Mouse (Mus musculus) testis, adult 2 months (tissue): ENCODE measurements around the gene Skp1a. TPM values are rescaled to one million over a fixed set of nuclear protein-coding genes. Genes with fewer than 3 reads are reported as not detected.

Experiments
- H3K27ac ChIP-seq: fragments of 200-500 bp; 2 replicates; pipeline ENCODE4 v1.5.1; 2012; ENCODE audit warnings: low read depth, low read length; ENCODE audit not compliant: control insufficient read depth, insufficient read depth
- H3K27me3 ChIP-seq: fragments of 200-500 bp; 2 replicates; pipeline ENCODE4 v1.6.1; 2012; ENCODE audit warnings: mild to moderate bottlenecking, low read length, moderate library complexity; ENCODE audit not compliant: control insufficient read depth, insufficient read depth
- H3K36me3 ChIP-seq: fragments of 200-500 bp; 2 replicates; pipeline ENCODE4 v1.6.1; 2012; ENCODE audit warnings: mild to moderate bottlenecking, low read length; ENCODE audit not compliant: control insufficient read depth, insufficient read depth
- H3K4me1 ChIP-seq: fragments of 200-500 bp; 2 replicates; pipeline ENCODE4 v1.6.1; 2012; ENCODE audit warnings: low read length; ENCODE audit not compliant: control insufficient read depth, insufficient read depth
- H3K4me3 ChIP-seq: fragments of 200-500 bp; 2 replicates; pipeline ENCODE4 v1.5.1; 2012; ENCODE audit warnings: low read depth, mild to moderate bottlenecking, low read length, moderate library complexity, mixed read lengths; ENCODE audit not compliant: control insufficient read depth
- CTCF ChIP-seq: fragments of 200-500 bp; IDR thresholded peaks from 2 replicates; pipeline ENCODE4 v1.5.1; 2012; ENCODE audit warnings: low read depth, mild to moderate bottlenecking, inconsistent platforms, low read length, moderate library complexity; ENCODE audit not compliant: control insufficient read depth, insufficient read depth, insufficient replicate concordance
- POLR2A ChIP-seq: fragments of 200-500 bp; IDR thresholded peaks from 2 replicates; pipeline ENCODE4 v1.6.1; 2012; ENCODE audit warnings: low read depth, mild to moderate bottlenecking, inconsistent platforms, low read length, moderate library complexity; ENCODE audit not compliant: control insufficient read depth
- polyA plus RNA-seq: library from polyadenylated mRNA; depleted of rRNA; stranded (reverse); fragments of >200 nt; gene quantifications from 2 replicates; pipeline ENCODE4 v1.2.3, GENCODE M21; 2012

Skp1a gene
- polyA plus RNA-seq, 1 experiment: 95.9 TPM

DNA sequence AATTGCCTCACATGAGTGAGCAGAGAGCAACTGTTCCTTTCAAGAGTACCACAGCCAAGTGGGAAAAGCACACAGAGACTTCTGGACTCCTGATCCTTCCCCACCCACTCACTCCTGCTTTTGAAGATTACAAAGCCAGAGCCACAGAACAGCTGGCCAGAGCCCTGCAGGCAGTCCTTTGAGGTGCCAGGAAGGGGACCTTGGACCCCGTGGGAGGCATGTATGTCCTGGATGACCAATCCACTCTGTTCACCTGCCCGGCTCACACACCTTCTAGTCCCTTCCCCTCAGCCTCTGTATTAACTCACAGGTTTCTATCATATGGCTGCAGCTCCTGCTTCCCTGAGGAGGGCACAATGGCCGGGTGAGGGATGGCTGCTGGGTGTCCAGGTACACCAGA is 25.6 kb downstream of the Skp1a start:
- Histone ChIP-seq H3K36me3 (no peaks in the 10 kb centered on the region; the same call in 1 of the 2 replicates), H3K27ac (no peak overlapping the region), H3K4me1 (peaks cover 6% of the 10 kb centered on the region), H3K4me3 (no peak overlapping the region), H3K27me3 (no peaks in the 10 kb centered on the region)
- no peak for TF ChIP-seq POLR2A
- no peak for TF ChIP-seq CTCF

GRCm38 (mm10) chr11:52258711-52259110 is 26.9 kb downstream of the Skp1a start:
- H3K36me3 ChIP-seq: no peaks in the 10 kb centered on the region; the same call in 1 of the 2 replicates
- no peaks in the 10 kb centered on the region for H3K27me3 ChIP-seq
- H3K4me3 ChIP-seq: no peak overlapping the region

GRCm38 (mm10) chr11:52260878-52261277 is 29.1 kb downstream of the Skp1a start:
- Histone ChIP-seq H3K27me3 (no peaks in the 10 kb centered on the region), H3K36me3 (no peaks in the 10 kb centered on the region; the same call in 1 of the 2 replicates)
- TF ChIP-seq CTCF: no peak
- no peak for TF ChIP-seq POLR2A

More at GRCm38 (mm10) chr11:52258711-52259110, 26.9 kb downstream of the Skp1a start:
- no peak for TF ChIP-seq CTCF
- no peak for TF ChIP-seq POLR2A
- Histone ChIP-seq H3K27ac (no peak overlapping the region), H3K4me1 (peaks cover 1% of the 10 kb centered on the region; the same call in 1 of the 2 replicates)

DNA sequence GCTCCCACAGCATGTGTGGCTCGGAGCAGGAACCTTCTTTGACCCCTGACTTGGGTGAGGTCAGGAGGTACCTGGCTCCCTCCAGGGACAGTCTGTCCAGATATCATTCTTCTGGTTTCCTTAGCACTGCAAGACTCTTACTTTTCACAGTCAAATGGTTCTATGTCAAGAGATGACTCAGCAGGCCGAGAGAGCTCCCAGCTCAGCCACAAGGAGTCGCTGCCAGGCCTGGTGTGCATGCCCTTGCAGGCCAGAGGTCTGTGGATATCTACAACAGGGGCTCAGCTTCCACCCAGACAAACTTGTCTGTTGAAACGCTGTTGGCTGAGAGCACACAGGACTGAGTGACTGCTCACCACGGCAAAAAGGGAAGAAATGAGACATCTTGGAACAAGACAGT is 30.1 kb downstream of the Skp1a start:
- no peak overlapping the region for H3K27ac ChIP-seq
- no peaks in the 10 kb centered on the region for H3K27me3 ChIP-seq
- no peaks in the 10 kb centered on the region; the same call in 1 of the 2 replicates for H3K36me3 ChIP-seq
- H3K4me3 ChIP-seq: no peak overlapping the region
- peak; percentile 56; the same call in 1 of the 2 replicates for TF ChIP-seq CTCF
- TF ChIP-seq POLR2A: no peak
- H3K4me1 ChIP-seq: no peaks in the 10 kb centered on the region

More at GRCm38 (mm10) chr11:52260878-52261277, 29.1 kb downstream of the Skp1a start:
- Histone ChIP-seq H3K4me3 (no peak overlapping the region), H3K4me1 (no peaks in the 10 kb centered on the region), H3K27ac (no peak overlapping the region)

- no peaks in the 10 kb centered on the region for H3K4me1 ChIP-seq
- H3K4me3 ChIP-seq: no peak overlapping the region
- no peaks in the 10 kb centered on the region; the same call in 1 of the 2 replicates for H3K36me3 ChIP-seq
- TF ChIP-seq POLR2A: no peak
- TF ChIP-seq CTCF: no peak
- no peak overlapping the region for H3K27ac ChIP-seq
- H3K27me3 ChIP-seq: no peaks in the 10 kb centered on the region
Measured at GRCm38 (mm10) chr11:52262338-52262737, 30.5 kb downstream of the Skp1a start.

DNA sequence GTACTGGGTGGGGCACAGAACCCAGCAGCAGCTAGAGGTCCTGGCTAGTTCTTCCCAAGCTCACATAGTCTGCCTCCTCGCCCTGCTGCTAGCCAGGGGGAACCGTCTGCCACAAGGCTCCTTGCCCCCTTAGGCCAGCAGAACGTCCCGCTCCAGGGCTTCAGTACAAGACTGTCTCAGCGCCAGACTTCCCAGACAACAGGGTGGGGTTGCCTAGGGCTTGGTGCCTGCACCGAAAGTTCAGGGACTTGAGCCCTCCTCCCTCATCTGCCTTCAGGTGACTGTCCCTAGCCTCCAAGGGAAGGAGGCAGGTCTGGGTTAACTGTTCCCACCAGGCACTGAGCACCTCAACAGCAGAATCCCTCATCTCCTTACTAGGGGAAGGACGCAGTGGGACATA is 33.1 kb downstream of the Skp1a start:
- no peaks in the 10 kb centered on the region for H3K27me3 ChIP-seq

DNA sequence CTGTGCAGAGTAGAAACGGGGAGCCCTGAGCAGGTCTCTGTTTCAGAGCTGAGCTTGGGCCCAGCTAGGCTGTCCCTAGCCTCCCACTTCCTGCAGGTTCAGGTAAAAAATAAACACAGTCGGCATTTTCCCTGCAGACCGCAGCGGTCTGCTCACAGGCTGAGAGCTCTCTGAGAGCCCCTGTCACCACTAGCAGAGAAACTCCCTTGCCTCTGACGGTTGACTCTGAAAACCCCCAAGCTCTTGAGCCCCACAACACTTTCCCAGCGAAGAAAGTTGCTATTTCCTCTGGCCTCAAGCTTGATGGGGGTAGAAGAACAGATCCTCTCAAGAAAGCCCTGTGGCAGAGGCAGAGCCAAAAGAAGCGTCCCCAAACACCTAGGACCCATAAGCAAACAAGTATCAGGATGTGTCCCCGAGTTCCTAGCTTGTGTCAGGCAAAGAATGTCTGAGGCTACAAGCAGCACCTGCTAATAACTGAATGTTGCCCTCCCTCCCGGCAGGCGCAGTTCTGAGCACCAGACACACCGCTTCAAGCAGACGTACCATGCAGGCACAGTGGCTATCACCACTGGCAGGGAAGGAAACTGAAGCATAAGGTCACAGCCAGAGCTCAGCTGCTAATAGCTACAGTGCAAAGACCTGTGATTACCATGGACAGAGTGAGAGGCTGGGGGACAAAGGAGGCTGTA is 34.0 kb downstream of the Skp1a start:
- no peak for TF ChIP-seq POLR2A
- TF ChIP-seq CTCF: no peak
- Histone ChIP-seq H3K4me3 (no peak overlapping the region), H3K4me1 (peaks cover 6% of the 10 kb centered on the region), H3K27me3 (no peaks in the 10 kb centered on the region), H3K36me3 (no peaks in the 10 kb centered on the region), H3K27ac (no peak overlapping the region)

More for the DNA sequence above, 33.1 kb downstream of the Skp1a start:
- Histone ChIP-seq H3K4me3 (no peak overlapping the region), H3K27ac (no peak overlapping the region), H3K4me1 (peaks cover 6% of the 10 kb centered on the region), H3K36me3 (no peaks in the 10 kb centered on the region; the same call in 1 of the 2 replicates)
- no peak for TF ChIP-seq CTCF
- TF ChIP-seq POLR2A: no peak

DNA sequence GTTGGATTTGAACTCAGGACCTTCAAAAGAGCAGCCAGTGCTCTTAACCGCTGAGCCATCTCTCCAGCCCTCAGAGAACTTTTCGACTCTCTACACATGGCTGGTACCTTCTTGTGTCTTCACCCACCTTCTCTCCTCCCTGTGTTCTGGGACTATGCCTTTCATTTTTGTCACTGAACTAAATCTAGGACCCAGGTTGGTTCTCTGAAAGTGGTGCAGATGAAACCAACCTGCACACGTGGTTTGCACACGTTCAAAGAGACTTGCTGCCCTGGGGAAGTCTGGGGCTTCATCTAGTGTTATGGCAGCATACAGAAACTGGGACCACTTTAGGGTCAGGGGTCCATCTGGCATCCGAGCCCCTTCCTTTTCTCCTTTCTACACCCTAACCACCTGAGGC is 35.5 kb downstream of the Skp1a start:
- Histone ChIP-seq H3K4me1 (peaks cover 6% of the 10 kb centered on the region), H3K27ac (no peak overlapping the region), H3K4me3 (no peak overlapping the region), H3K27me3 (no peaks in the 10 kb centered on the region), H3K36me3 (no peaks in the 10 kb centered on the region)
- TF ChIP-seq POLR2A: no peak
- no peak for TF ChIP-seq CTCF
